Mouse (Mus musculus): ENCODE measurements around the gene Vps13c. TPM values are rescaled to one million over a fixed set of nuclear protein-coding genes. Genes with fewer than 3 reads are reported as not detected.
A peak's percentile ranks its signal among the peaks of the same experiment; 100 is the strongest.

Vps13c gene
- polyA plus RNA-seq, 1 experiment from 2014 or later, result 9.3 TPM

- 72% methylated on average over 7 of the region's 7 CpGs for WGBS
- H3K27me3 ChIP-seq (replicated peaks; ENCODE audit: control insufficient read depth, insufficient read depth, low read length), result no peaks in the 10 kb centered on the region
- no peaks in the 10 kb centered on the region for H3K9me3 ChIP-seq (ENCODE audit: control insufficient read depth, low read length)
- H3K9ac ChIP-seq (ENCODE audit: low read depth, low read length), result no peak overlapping the region
- H3K4me2 ChIP-seq (ENCODE audit: low read length), result no peak overlapping the region
- H3K27ac ChIP-seq (ENCODE audit: low read depth, low read length), result no peak overlapping the region
- ATAC-seq, result no peak
- H3K36me3 ChIP-seq (ENCODE audit: control insufficient read depth, insufficient read depth, low read length), result peaks cover 14% of the 10 kb centered on the region
- no peaks in the 10 kb centered on the region for H3K4me1 ChIP-seq (ENCODE audit: control insufficient read depth, insufficient read depth, low read depth, low read length)
- H3K4me3 ChIP-seq (ENCODE audit: low read length), result no peak overlapping the region
Observed at GRCm38 (mm10) chr9:67955466-67956010, 115.3 kb downstream of the Vps13c start.

- Histone ChIP-seq H3K27ac (ENCODE audit: low read depth, low read length) (no peak overlapping the region), H3K36me3 (ENCODE audit: control insufficient read depth, insufficient read depth, low read length) (peaks cover 11% of the 10 kb centered on the region), H3K9ac (ENCODE audit: low read depth, low read length) (no peak overlapping the region), H3K4me2 (ENCODE audit: low read length) (no peak overlapping the region), H3K27me3 (replicated peaks; ENCODE audit: control insufficient read depth, insufficient read depth, low read length) (no peaks in the 10 kb centered on the region), H3K9me3 (ENCODE audit: control insufficient read depth, low read length) (peaks cover 2% of the 10 kb centered on the region; the same call in 1 of the 2 replicates), H3K4me3 (ENCODE audit: low read length) (no peak overlapping the region), H3K4me1 (ENCODE audit: control insufficient read depth, insufficient read depth, low read depth, low read length) (peaks cover 3% of the 10 kb centered on the region; the same call in 1 of the 2 replicates)
- 96% methylated on average over 5 of the region's 5 CpGs for WGBS
- no peak for ATAC-seq
Observed at GRCm38 (mm10) chr9:67961953-67962352, 121.8 kb downstream of the Vps13c start.

GRCm38 (mm10) chr9:67965889-67966288 lies 125.7 kb downstream of the Vps13c start:
- WGBS, result 24% methylated on average over 14 of the region's 14 CpGs
- peak; percentile 69 for ATAC-seq
- peaks cover 3% of the 10 kb centered on the region; the same call in 1 of the 2 replicates for H3K4me1 ChIP-seq (ENCODE audit: control insufficient read depth, insufficient read depth, low read depth, low read length)
- peaks cover 2% of the 10 kb centered on the region; the same call in 1 of the 2 replicates for H3K9me3 ChIP-seq (ENCODE audit: control insufficient read depth, low read length)
- peaks cover 10% of the 10 kb centered on the region for H3K36me3 ChIP-seq (ENCODE audit: control insufficient read depth, insufficient read depth, low read length)
- no peaks in the 10 kb centered on the region for H3K27me3 ChIP-seq (replicated peaks; ENCODE audit: control insufficient read depth, insufficient read depth, low read length)
- no peak overlapping the region for H3K4me2 ChIP-seq (ENCODE audit: low read length)
- H3K27ac ChIP-seq (ENCODE audit: low read depth, low read length), result no peak overlapping the region
- H3K9ac ChIP-seq (ENCODE audit: low read depth, low read length), result no peak overlapping the region
- H3K4me3 ChIP-seq (ENCODE audit: low read length), result no peak overlapping the region

GRCm38 (mm10) chr9:67967011-67967410 lies 126.8 kb downstream of the Vps13c start:
- Histone ChIP-seq H3K27ac (ENCODE audit: low read depth, low read length) (no peak overlapping the region), H3K36me3 (ENCODE audit: control insufficient read depth, insufficient read depth, low read length) (peaks cover 8% of the 10 kb centered on the region), H3K4me1 (ENCODE audit: control insufficient read depth, insufficient read depth, low read depth, low read length) (peaks cover 3% of the 10 kb centered on the region; the same call in 1 of the 2 replicates), H3K4me3 (ENCODE audit: low read length) (no peak overlapping the region), H3K9ac (ENCODE audit: low read depth, low read length) (no peak overlapping the region), H3K27me3 (replicated peaks; ENCODE audit: control insufficient read depth, insufficient read depth, low read length) (no peaks in the 10 kb centered on the region), H3K4me2 (ENCODE audit: low read length) (no peak overlapping the region), H3K9me3 (ENCODE audit: control insufficient read depth, low read length) (peaks cover 2% of the 10 kb centered on the region; the same call in 1 of the 2 replicates)
- 78% methylated on average over 3 of the region's 3 CpGs for WGBS
- ATAC-seq, result no peak

- Histone ChIP-seq H3K4me2 (ENCODE audit: low read length) (no peak overlapping the region), H3K27me3 (replicated peaks; ENCODE audit: control insufficient read depth, insufficient read depth, low read length) (no peaks in the 10 kb centered on the region), H3K36me3 (ENCODE audit: control insufficient read depth, insufficient read depth, low read length) (peaks cover 9% of the 10 kb centered on the region), H3K4me3 (ENCODE audit: low read length) (no peak overlapping the region), H3K4me1 (ENCODE audit: control insufficient read depth, insufficient read depth, low read depth, low read length) (no peaks in the 10 kb centered on the region), H3K9me3 (ENCODE audit: control insufficient read depth, low read length) (no peaks in the 10 kb centered on the region), H3K9ac (ENCODE audit: low read depth, low read length) (no peak overlapping the region), H3K27ac (ENCODE audit: low read depth, low read length) (no peak overlapping the region)
- 40% methylated on average over 6 of the region's 6 CpGs for WGBS
- no peak for ATAC-seq
Observed at GRCm38 (mm10) chr9:67973451-67973850, 133.3 kb downstream of the Vps13c start.

GRCm38 (mm10) chr9:67975491-67975890 lies 135.3 kb downstream of the Vps13c start:
- H3K9ac ChIP-seq (ENCODE audit: low read depth, low read length), result no peak overlapping the region
- H3K4me1 ChIP-seq (ENCODE audit: control insufficient read depth, insufficient read depth, low read depth, low read length), result no peaks in the 10 kb centered on the region
- H3K27ac ChIP-seq (ENCODE audit: low read depth, low read length), result no peak overlapping the region
- H3K27me3 ChIP-seq (replicated peaks; ENCODE audit: control insufficient read depth, insufficient read depth, low read length), result no peaks in the 10 kb centered on the region
- no peak overlapping the region for H3K4me3 ChIP-seq (ENCODE audit: low read length)
- H3K36me3 ChIP-seq (ENCODE audit: control insufficient read depth, insufficient read depth, low read length), result peaks cover 7% of the 10 kb centered on the region
- H3K9me3 ChIP-seq (ENCODE audit: control insufficient read depth, low read length), result no peaks in the 10 kb centered on the region
- WGBS, result 94% methylated on average over 9 of the region's 9 CpGs
- no peak overlapping the region for H3K4me2 ChIP-seq (ENCODE audit: low read length)
- no peak for ATAC-seq

- Histone ChIP-seq H3K9ac (ENCODE audit: low read depth, low read length) (no peak overlapping the region), H3K4me1 (ENCODE audit: control insufficient read depth, insufficient read depth, low read depth, low read length) (no peaks in the 10 kb centered on the region)
Observed at GRCm38 (mm10) chr9:68006566-68006965, 166.4 kb downstream of the Vps13c start.

GRCm38 (mm10) chr9:68014991-68015396 lies 174.8 kb downstream of the Vps13c start:
- 0 out of 2 replicates have a peak, but pooled peaks have one; percentile 45 for ATAC-seq
- H3K36me3 ChIP-seq (ENCODE audit: control insufficient read depth, insufficient read depth, low read length), result no peaks in the 10 kb centered on the region
- no peak overlapping the region for H3K27ac ChIP-seq (ENCODE audit: low read depth, low read length)
- no peak overlapping the region for H3K4me2 ChIP-seq (ENCODE audit: low read length)
- H3K4me3 ChIP-seq (ENCODE audit: low read length), result no peak overlapping the region
- H3K9me3 ChIP-seq (ENCODE audit: control insufficient read depth, low read length), result no peaks in the 10 kb centered on the region
- 0 out of 2 replicates have a peak, but pooled peaks cover 3% of the 10 kb centered on the region for H3K27me3 ChIP-seq (replicated peaks; ENCODE audit: control insufficient read depth, insufficient read depth, low read length)
- no peak overlapping the region for H3K9ac ChIP-seq (ENCODE audit: low read depth, low read length)
- H3K4me1 ChIP-seq (ENCODE audit: control insufficient read depth, insufficient read depth, low read depth, low read length), result no peaks in the 10 kb centered on the region
- WGBS, result 6% methylated on average over 11 of the region's 11 CpGs

More at GRCm38 (mm10) chr9:68006566-68006965, 166.4 kb downstream of the Vps13c start:
- no peak for ATAC-seq
- H3K4me2 ChIP-seq (ENCODE audit: low read length), result no peak overlapping the region
- H3K36me3 ChIP-seq (ENCODE audit: control insufficient read depth, insufficient read depth, low read length), result no peaks in the 10 kb centered on the region
- no peaks in the 10 kb centered on the region for H3K27me3 ChIP-seq (replicated peaks; ENCODE audit: control insufficient read depth, insufficient read depth, low read length)
- H3K27ac ChIP-seq (ENCODE audit: low read depth, low read length), result no peak overlapping the region
- no peak overlapping the region for H3K4me3 ChIP-seq (ENCODE audit: low read length)
- WGBS, result 95% methylated on average over 7 of the region's 7 CpGs
- no peaks in the 10 kb centered on the region for H3K9me3 ChIP-seq (ENCODE audit: control insufficient read depth, low read length)

GRCm38 (mm10) chr9:68016255-68016954 lies 176.2 kb downstream of the Vps13c start:
- Histone ChIP-seq H3K27me3 (replicated peaks; ENCODE audit: control insufficient read depth, insufficient read depth, low read length) (0 out of 2 replicates have a peak, but pooled peaks cover 3% of the 10 kb centered on the region), H3K4me1 (ENCODE audit: control insufficient read depth, insufficient read depth, low read depth, low read length) (no peaks in the 10 kb centered on the region), H3K4me3 (ENCODE audit: low read length) (no peak overlapping the region), H3K9me3 (ENCODE audit: control insufficient read depth, low read length) (no peaks in the 10 kb centered on the region), H3K4me2 (ENCODE audit: low read length) (no peak overlapping the region), H3K27ac (ENCODE audit: low read depth, low read length) (no peak overlapping the region), H3K36me3 (ENCODE audit: control insufficient read depth, insufficient read depth, low read length) (no peaks in the 10 kb centered on the region), H3K9ac (ENCODE audit: low read depth, low read length) (no peak overlapping the region)
- ATAC-seq, result peak; percentile 89
- WGBS, result 49% methylated on average over 5 of the region's 5 CpGs
